Mouse (Mus musculus) liver, embryonic 16.5 days (tissue): ENCODE measurements around the gene Ripk1. TPM values are rescaled to one million over a fixed set of nuclear protein-coding genes. Genes with fewer than 3 reads are reported as not detected.
A peak's percentile ranks its signal among the peaks of the same experiment; 100 is the strongest.
"Not testable (repeated sequence)": the region's sequence is repeated elsewhere in the genome, so short reads cannot be mapped to it uniquely, and the experiment has no call there.

Source experiments
- ATAC-seq: fragments of 200-750 bp; cut with Nextera tagmentation; 2 replicates; pipeline ENCODE4 v1.8.0; 2017; ENCODE audit warnings: low read depth, mild to moderate bottlenecking, moderate number of reproducible peaks, moderate library complexity
- H3K27ac ChIP-seq: fragments of 300-500 bp; sonication (generic); 2 replicates; pipeline ENCODE4 v1.5.1; 2014; ENCODE audit warnings: mild to moderate bottlenecking, low read length
- H3K27me3 ChIP-seq: fragments of 300-500 bp; sonication (generic); 2 replicates; pipeline ENCODE4 v1.6.1; 2014; ENCODE audit warnings: low read depth, low read length, mixed read lengths; ENCODE audit not compliant: control insufficient read depth, insufficient read depth
- H3K36me3 ChIP-seq: fragments of 300-500 bp; sonication (generic); 2 replicates; pipeline ENCODE4 v1.6.1; 2014; ENCODE audit warnings: mild to moderate bottlenecking; ENCODE audit not compliant: control insufficient read depth, insufficient read depth
- H3K4me1 ChIP-seq: fragments of 300-500 bp; sonication (generic); 2 replicates; pipeline ENCODE4 v1.6.1; 2014; ENCODE audit warnings: low read depth, low read length, mixed read lengths; ENCODE audit not compliant: control insufficient read depth
- H3K4me2 ChIP-seq: fragments of 300-500 bp; sonication (generic); 2 replicates; pipeline ENCODE4 v1.6.1; 2014; ENCODE audit warnings: low read depth, low read length, mixed read lengths
- H3K4me3 ChIP-seq: fragments of 300-500 bp; sonication (generic); 2 replicates; pipeline ENCODE4 v1.5.1; 2014; ENCODE audit warnings: low read depth, mild to moderate bottlenecking, low read length
- H3K9ac ChIP-seq: fragments of 300-500 bp; sonication (generic); 2 replicates; pipeline ENCODE4 v1.6.1; 2014; ENCODE audit warnings: low read depth, low read length
- H3K9me3 ChIP-seq: fragments of 300-500 bp; sonication (generic); replicated peaks from 2 replicates; pipeline ENCODE4 v1.6.1; 2016; ENCODE audit warnings: low read length; ENCODE audit not compliant: control insufficient read depth
- WGBS: fragments of 180-500 bp; shearing (Covaris S2); extraction: QIAGEN DNeasy Blood & Tissue Kit; methylation state at CpG from one replicate; pipeline ENCODE4 v1.1.7; 2014; ENCODE audit not compliant: insufficient replicate concordance; 5-methylcytosine and 5-hydroxymethylcytosine counted together
- polyA plus RNA-seq: library from polyadenylated mRNA; unstranded; fragments of >200 nt; fragmentation: Nextera tagmentation; extraction: Ambion mirVana; gene quantifications from 2 replicates; pipeline ENCODE4 v1.2.1, GENCODE M21; 2015

The Ripk1 gene
- polyA plus RNA-seq, 1 experiment from 2014 or later, result 10.5 TPM

DNA sequence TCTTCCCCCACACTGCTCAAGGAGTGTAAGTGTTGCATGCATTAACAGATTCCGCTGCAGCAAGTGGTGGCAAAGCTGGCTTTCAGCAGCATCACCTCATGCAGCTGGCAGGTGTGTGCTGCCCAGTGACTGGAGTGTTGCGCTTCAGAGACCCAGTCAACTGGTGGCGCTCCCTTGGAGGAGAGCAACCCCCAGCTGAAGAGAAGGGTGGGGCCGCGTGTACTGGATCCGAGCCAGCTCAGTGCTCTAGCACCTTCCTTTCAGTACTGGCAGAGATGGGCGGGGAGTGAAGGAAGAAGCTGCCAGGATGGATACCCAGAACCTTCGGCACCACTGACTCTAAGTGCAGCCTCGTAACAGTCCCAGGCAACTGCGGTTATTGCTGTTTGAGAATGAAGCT lies 60.3 kb downstream of the Ripk1 start:
- H3K27ac ChIP-seq, result no peak overlapping the region
- no peak for ATAC-seq
- no peak overlapping the region for H3K4me3 ChIP-seq
- no peaks in the 10 kb centered on the region for H3K9me3 ChIP-seq
- no peak overlapping the region for H3K4me2 ChIP-seq
- no peaks in the 10 kb centered on the region for H3K4me1 ChIP-seq
- WGBS, result 69% methylated on average over 10 of the region's 10 CpGs
- no peak overlapping the region for H3K9ac ChIP-seq
- no peaks in the 10 kb centered on the region for H3K27me3 ChIP-seq
- no peaks in the 10 kb centered on the region for H3K36me3 ChIP-seq

DNA sequence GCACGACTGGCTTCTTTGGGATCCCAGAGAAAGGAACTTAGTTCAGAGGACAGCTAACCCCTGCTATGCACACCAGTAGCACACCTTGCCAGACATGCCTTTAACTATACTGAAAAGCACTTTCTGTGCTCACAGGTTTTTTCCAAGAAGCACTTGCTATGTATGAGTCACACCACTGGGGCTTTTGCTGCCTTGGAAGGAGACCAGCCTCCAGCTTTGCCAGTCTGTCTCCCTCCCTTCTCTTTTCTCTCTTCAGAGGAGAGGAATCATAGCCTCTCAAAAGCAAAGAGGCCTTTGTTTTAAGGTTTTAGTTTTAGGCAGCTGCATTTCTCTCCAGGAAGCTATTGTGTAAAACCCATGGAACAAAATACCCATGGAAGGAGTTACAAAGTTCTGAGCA lies 64.2 kb downstream of the Ripk1 start:
- Histone ChIP-seq H3K36me3 (no peaks in the 10 kb centered on the region), H3K4me2 (no peak overlapping the region), H3K4me1 (peaks cover 3% of the 10 kb centered on the region), H3K27ac (no peak overlapping the region), H3K4me3 (no peak overlapping the region), H3K9ac (no peak overlapping the region), H3K27me3 (no peaks in the 10 kb centered on the region), H3K9me3 (no peaks in the 10 kb centered on the region)
- no peak for ATAC-seq
- 41% methylated on average over 1 of the region's 1 CpGs for WGBS

DNA sequence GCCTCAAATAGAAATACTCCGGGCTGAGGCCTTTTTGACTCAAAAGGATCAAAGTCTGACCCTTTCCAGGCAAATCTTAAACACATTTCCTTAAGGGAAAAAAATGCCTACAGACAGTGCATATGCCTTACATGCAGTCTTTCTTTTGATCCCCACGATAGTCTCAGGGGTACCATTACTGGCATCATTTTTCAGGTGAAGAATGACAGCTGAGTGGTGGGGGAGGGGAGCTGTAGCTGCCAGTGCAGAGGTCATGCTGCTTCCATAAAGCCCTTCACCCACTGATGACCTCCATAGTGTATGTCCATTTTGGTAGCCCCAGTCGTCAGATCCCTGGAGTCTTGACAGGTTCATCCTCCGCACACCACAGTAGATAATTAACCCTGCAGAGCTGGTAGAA lies 68.1 kb downstream of the Ripk1 start:
- H3K27me3 ChIP-seq, result no peaks in the 10 kb centered on the region
- H3K4me3 ChIP-seq, result no peak overlapping the region
- WGBS, result 69% methylated on average over 4 of the region's 4 CpGs
- no peaks in the 10 kb centered on the region for H3K36me3 ChIP-seq
- peaks cover 3% of the 10 kb centered on the region for H3K4me1 ChIP-seq
- no peak overlapping the region for H3K9ac ChIP-seq
- H3K9me3 ChIP-seq, result no peaks in the 10 kb centered on the region
- no peak overlapping the region for H3K27ac ChIP-seq
- no peak; the same call in 1 of the 2 replicates for ATAC-seq
- H3K4me2 ChIP-seq, result no peak overlapping the region

DNA sequence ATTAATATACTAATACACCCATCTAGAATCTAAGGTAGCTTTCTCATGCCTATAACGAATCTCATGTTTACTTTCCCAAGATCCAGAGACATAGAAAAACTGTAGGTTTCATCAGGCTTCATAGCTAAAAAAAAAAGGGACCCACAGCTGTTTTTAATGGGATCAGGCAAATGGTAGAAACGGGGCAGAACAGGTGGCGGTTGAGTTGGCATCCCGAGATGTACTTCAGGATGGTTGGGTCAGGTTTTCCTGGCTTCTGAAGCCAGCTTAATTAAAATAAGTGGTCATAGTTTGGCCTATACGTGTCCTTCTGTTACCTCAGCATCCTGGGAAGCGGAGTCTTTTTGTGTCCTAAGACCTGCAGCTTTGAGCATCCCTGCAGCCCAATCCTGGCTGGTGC lies 69.7 kb downstream of the Ripk1 start:
- no peak overlapping the region for H3K27ac ChIP-seq
- H3K9ac ChIP-seq, result no peak overlapping the region
- ATAC-seq, result no peak
- peaks cover 8% of the 10 kb centered on the region for H3K4me1 ChIP-seq
- no peaks in the 10 kb centered on the region for H3K27me3 ChIP-seq
- H3K36me3 ChIP-seq, result no peaks in the 10 kb centered on the region
- H3K9me3 ChIP-seq, result no peaks in the 10 kb centered on the region
- no peak overlapping the region for H3K4me3 ChIP-seq
- 73% methylated on average over 6 of the region's 6 CpGs for WGBS
- no peak overlapping the region for H3K4me2 ChIP-seq

DNA sequence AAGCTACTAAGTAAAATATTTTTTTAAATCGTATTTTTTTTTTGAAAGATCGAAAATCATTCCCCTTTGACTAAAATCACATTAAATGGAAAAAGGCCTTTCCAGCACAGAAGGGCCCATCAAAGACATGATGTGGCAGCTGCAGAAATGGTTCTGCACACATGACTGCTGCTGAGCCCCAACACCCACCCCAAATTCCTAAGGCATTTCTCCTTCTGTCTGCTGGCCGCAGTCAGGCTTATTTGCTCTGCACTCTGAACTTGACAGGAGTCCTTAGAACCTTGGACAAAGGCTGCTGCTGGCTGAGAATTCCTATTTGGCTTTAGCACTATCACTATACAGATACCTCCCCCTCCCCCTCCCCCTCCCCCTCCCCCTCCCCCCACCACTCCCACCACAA lies 70.7 kb downstream of the Ripk1 start:
- Histone ChIP-seq H3K27me3 (no peaks in the 10 kb centered on the region), H3K9ac (no peak overlapping the region), H3K9me3 (no peaks in the 10 kb centered on the region), H3K27ac (no peak overlapping the region), H3K4me1 (peaks cover 12% of the 10 kb centered on the region), H3K4me3 (no peak overlapping the region), H3K36me3 (no peaks in the 10 kb centered on the region), H3K4me2 (no peak overlapping the region)
- 74% methylated on average over 3 of the region's 3 CpGs for WGBS
- ATAC-seq, result no peak

DNA sequence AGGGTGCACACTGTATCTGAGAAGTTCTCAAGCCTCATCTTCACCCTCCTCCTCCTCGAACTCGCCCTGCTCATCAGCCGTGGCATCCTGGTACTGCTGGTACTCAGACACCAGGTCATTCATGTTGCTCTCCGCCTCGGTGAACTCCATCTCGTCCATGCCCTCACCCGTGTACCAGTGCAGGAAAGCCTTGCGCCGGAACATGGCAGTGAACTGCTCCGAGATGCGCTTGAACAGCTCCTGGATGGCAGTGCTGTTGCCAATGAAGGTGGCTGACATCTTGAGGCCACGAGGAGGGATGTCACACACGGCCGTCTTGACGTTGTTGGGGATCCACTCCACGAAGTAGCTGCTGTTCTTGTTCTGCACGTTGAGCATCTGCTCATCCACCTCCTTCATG lies 72.3 kb downstream of the Ripk1 start:
- H3K36me3 ChIP-seq, ATAC-seq: not testable (repeated sequence)
- WGBS, result 90% methylated on average over 9 of the region's 17 CpGs

DNA sequence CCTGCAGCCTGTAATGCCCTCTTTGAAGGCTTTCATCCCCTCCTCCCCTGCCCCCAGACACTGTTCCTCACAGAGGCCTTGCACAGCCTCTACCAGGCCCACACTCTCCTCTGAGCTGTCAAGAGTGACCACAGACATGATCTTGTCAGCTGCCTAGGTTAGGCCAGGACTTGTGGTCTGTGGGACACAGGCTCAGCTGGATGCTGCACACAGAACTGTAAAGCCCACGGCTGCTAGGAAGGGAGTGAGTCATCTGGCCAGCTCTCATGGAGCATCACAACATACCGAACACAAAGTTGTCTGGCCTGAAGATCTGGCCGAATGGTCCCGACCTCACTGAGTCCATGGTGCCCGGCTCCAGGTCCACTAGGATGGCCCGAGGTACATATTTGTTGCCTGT lies 73.7 kb downstream of the Ripk1 start:
- H3K4me2 ChIP-seq, H3K4me3 ChIP-seq, ATAC-seq, H3K9ac ChIP-seq, H3K27me3 ChIP-seq, H3K36me3 ChIP-seq, H3K27ac ChIP-seq, H3K9me3 ChIP-seq: not testable (repeated sequence)
- 71% methylated on average over 6 of the region's 6 CpGs for WGBS
- peaks cover 19% of the 10 kb centered on the region for H3K4me1 ChIP-seq

More for the DNA sequence above, 72.3 kb downstream of the Ripk1 start:
- not testable (repeated sequence) for H3K4me2 ChIP-seq, H3K27ac ChIP-seq, H3K4me3 ChIP-seq, H3K9ac ChIP-seq, H3K27me3 ChIP-seq, H3K9me3 ChIP-seq
- peaks cover 22% of the 10 kb centered on the region for H3K4me1 ChIP-seq

DNA sequence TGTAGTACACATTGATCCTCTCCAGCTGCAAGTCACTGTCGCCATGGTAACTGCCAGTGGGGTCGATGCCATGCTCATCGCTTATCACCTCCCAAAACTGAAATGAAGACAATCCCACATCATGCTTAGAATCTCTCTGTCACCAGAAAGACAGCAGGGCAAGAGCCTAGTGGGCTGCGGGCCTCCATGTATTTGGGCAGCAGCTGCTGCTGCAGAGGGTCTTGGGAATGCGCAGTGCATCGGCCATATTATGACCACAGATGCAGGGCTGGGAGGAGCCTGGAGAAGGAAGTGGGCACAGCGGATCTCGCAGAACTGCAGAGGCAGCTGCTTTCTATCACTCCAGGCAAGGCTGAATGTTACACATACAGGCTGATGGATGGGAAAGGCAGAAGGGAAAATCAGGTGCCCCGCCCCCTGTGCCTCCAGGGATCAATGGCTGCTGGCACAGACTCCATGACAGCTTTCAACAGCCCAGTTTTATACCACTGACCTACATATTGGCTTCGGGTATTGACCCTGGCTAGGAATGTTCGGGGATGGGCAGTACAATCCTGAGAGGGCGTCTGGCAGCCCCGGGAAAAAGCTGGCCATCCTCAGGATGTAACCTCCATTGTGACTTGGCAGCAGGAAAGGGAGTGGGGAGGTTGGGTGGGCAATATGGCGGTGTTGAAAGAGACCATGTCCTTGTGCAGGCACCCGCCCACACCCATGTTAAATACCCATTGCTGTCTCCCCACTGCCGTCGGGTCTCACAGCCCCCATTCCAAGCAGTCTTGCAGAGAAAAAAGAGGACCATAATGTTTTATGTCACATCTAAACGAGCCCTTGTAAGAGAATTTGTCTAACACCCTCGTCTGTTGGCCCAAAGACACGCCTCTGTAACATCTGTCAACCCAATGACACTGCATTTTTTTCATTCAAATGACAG lies 74.7 kb downstream of the Ripk1 start:
- Histone ChIP-seq H3K9ac (peak overlapping the region; percentile 83), H3K4me1 (peaks cover 19% of the 10 kb centered on the region), H3K27ac (peak overlapping the region; percentile 70), H3K9me3 (no peaks in the 10 kb centered on the region), H3K4me2 (peak overlapping the region; percentile 92), H3K36me3 (no peaks in the 10 kb centered on the region), H3K27me3 (no peaks in the 10 kb centered on the region), H3K4me3 (peak overlapping the region; percentile 78)
- 0 out of 2 replicates have a peak, but pooled peaks have one; percentile 2 for ATAC-seq
- 39% methylated on average over 20 of the region's 20 CpGs for WGBS

DNA sequence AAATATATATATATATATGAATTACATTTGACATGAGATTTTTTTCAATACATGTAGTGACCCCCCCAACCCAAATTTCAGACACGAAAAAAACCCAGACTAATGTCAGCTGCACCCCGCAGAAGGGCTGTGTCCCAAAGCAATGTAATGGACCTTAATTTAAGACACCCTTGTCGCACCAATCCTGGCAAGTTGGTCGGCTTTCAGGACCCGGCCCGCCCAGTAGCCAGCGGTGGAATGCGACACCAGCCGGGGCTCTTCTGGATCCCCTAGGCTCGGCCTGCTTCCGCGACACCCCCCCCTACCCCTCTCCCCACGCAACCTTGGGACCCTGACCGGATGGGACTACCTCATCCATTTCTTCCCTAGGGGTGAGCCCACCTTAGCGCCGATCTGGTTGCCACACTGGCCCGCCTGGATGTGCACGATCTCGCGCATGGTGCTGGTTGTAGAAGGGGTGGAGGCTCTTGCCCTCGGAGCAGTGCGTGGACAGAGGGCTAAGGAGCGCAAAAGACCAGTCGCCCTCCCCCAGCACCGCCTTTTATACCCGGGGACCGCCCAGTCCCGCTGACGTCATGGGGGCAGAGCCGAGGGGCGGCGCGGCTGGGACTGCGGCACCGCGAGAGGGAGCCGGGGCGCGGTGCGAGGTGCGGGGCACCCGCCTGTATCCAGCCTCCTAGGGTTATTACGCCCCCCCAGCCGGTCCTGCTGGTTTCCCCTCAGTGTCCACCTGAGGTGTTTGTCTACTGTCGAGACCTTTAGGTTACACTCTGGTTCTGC lies 75.5 kb downstream of the Ripk1 start, which contains the start of gene Tubb2a:
TSS of gene Tubb2a (minus strand) at position 516 of the 780 bp plus-strand sequence.
- Histone ChIP-seq H3K4me2 (peak within 1 kb of the TSS; percentile 92), H3K27ac (peak within 1 kb of the TSS; percentile 70), H3K36me3 (no peaks in the 10 kb centered on the region), H3K9ac (peak within 1 kb of the TSS; percentile 83), H3K4me3 (peak within 1 kb of the TSS; percentile 78), H3K27me3 (no peaks in the 10 kb centered on the region), H3K4me1 (peaks cover 19% of the 10 kb centered on the region), H3K9me3 (no peaks in the 10 kb centered on the region)
- ATAC-seq, result peak; percentile 91
- WGBS, result 1% methylated on average over 44 of the region's 45 CpGs
